Mouse (Mus musculus) small intestine, adult 2 months (tissue): ENCODE data around the gene Dusp16.

Experiments
- CTCF ChIP-seq: fragments of 200-500 bp; IDR thresholded peaks from 2 replicates; pipeline ENCODE4 v1.5.1; 2012; ENCODE audit warnings: low read depth, mild to moderate bottlenecking, control low read depth, inconsistent platforms, low read length, moderate library complexity, mixed read lengths; ENCODE audit not compliant: insufficient replicate concordance, insufficient read length; ENCODE audit errors: extremely low read depth
- POLR2A ChIP-seq: fragments of 200-500 bp; IDR thresholded peaks from 2 replicates; pipeline ENCODE4 v1.6.1; 2012; ENCODE audit warnings: low read depth, mild to moderate bottlenecking, control low read depth, inconsistent platforms, low read length, moderate library complexity

DNA sequence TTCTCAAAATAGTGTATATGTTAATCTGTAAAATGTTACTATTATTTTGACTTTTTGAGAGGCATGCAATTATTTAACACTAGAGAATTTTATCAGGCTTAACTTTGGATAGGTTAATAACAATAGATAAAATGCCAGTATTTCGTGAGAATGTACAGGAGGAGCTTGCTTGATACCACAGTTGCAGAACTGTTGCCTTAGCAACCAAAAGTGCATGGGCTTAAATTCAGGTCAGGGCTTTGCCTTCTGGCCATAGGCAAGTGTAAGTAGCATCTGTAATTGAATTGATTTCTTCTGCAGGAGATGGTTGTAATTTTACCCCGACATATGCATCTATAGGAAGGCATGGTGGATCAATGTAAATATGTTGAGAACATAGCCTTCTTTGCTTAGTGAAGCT lies 107.4 kb downstream of the Dusp16 start:
- TF ChIP-seq CTCF = no peak
- TF ChIP-seq POLR2A = no peak
